Mouse (Mus musculus): ENCODE results near the gene Dmrt3. TPM values are rescaled to one million over a fixed set of nuclear protein-coding genes. Genes with fewer than 3 reads are reported as not detected.

Gene Dmrt3
- total and polyA plus RNA-seq, 3 experiments, result not detected

DNA sequence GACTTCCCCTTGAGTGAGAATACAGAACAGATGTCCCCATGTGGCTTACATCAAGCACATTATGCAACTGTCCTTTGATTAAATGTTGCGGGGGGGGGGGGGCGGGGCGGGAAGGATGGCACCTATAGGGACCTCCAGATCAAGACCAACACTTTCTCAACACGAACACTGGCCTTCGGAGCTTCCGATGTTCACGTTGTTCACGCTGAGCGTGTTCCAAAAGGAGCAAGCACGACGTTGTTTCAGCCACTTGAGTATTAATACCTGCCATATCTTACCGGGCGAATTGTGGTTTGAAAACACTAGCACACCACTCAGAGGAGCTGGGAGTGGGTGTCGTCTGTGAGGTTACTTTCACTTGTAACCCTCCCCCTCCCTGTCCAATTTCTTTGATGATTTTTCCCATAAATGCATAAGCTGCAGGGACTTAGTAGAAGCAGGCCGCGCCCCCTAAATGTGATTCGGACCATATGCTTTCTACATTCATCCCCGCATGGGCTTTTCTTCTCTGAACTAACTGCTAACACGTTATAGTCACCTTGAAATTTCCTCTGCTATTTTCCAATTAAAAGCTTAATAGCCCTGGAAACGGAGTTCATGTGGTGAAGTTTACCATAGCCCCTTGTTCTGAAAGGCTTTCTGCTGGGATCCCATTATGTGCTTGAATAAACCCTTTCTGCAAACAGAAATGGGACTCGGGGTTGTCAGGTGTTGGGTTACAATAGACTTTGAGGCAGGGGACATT, 2.5 kb upstream of the Dmrt3 start:
- Histone ChIP-seq H3K27me3 (ENCODE audit: control insufficient read depth in 1 of 2, insufficient read depth in 2 of 2, low read length in 2 of 2) (no peaks in the 10 kb centered on the region), H3K4me1 (ENCODE audit: control insufficient read depth in 1 of 2, insufficient read depth in 2 of 2, low read length in 2 of 2) (no peaks in the 10 kb centered on the region), H3K9ac (ENCODE audit: control insufficient read depth, low read depth, low read length, poor library complexity, severe bottlenecking) (no peak overlapping the region), H3K4me3 (ENCODE audit: control insufficient read depth in 1 of 2, insufficient read depth in 1 of 2, low read depth in 2 of 2, low read length in 2 of 2) (no peak overlapping the region), H3K36me3 (ENCODE audit: control insufficient read depth in 1 of 2, insufficient read depth in 2 of 2, low read length in 2 of 2) (no peaks in the 10 kb centered on the region), H3K79me2 (ENCODE audit: control insufficient read depth, insufficient read depth, low read length, poor library complexity) (no peaks in the 10 kb centered on the region), H3K27ac (ENCODE audit: control insufficient read depth, low read depth, low read length) (no peak overlapping the region), H3K9me3 (replicated peaks; ENCODE audit: insufficient read depth, low read length) (no peaks in the 10 kb centered on the region)
- no peak for TF ChIP-seq HCFC1 (IDR thresholded peaks at IDR 0.05; ENCODE audit: low read depth, low read length)
- no peak for TF ChIP-seq RCOR1 (IDR thresholded peaks at IDR 0.05; ENCODE audit: low read depth, low read length)
- no peak for TF ChIP-seq MXI1 (IDR thresholded peaks at IDR 0.05; ENCODE audit: low read depth, low read length)
- TF ChIP-seq TAL1 (IDR thresholded peaks at IDR 0.05; ENCODE audit: low read length), result no peak
- TF ChIP-seq MYC (IDR thresholded peaks at IDR 0.05; ENCODE audit: low read depth, low read length), result no peak
- no peak for TF ChIP-seq CTCF (IDR thresholded peaks at IDR 0.05 in 2 of 3, conservative IDR thresholded peaks at IDR 0.05 in 1 of 3; ENCODE audit: control insufficient read depth in 1 of 3, insufficient read depth in 1 of 3, low read depth in 2 of 3, low read length in 3 of 3, poor library complexity in 1 of 3, severe bottlenecking in 1 of 3)
- no peak for TF ChIP-seq POLR2AphosphoS2 (IDR thresholded peaks at IDR 0.05; ENCODE audit: low read length)
- no peak for TF ChIP-seq TBP (IDR thresholded peaks at IDR 0.05; ENCODE audit: low read depth, low read length)
- TF ChIP-seq MEF2A (IDR thresholded peaks at IDR 0.05; ENCODE audit: extremely low read depth, insufficient replicate concordance, low read depth, low read length, poor library complexity, severe bottlenecking), result no peak
- no peak for TF ChIP-seq KAT2A (conservative IDR thresholded peaks at IDR 0.05; ENCODE audit: low read depth, low read length)
- no peak for TF ChIP-seq EP300 (IDR thresholded peaks at IDR 0.05; ENCODE audit: low read depth in 1 of 2, low read length in 2 of 2)
- no peak for TF ChIP-seq JUND (IDR thresholded peaks at IDR 0.05; ENCODE audit: low read depth, low read length)
- TF ChIP-seq ZNF384 (IDR thresholded peaks at IDR 0.05; ENCODE audit: low read depth, low read length), result no peak
- no peak for TF ChIP-seq MAZ (IDR thresholded peaks at IDR 0.05; ENCODE audit: low read depth, low read length)
- no peak for TF ChIP-seq TCF12 (IDR thresholded peaks at IDR 0.05; ENCODE audit: low read depth, low read length)
- DNase-seq (ENCODE audit: low read depth, low spot score), result no peak

- Histone ChIP-seq H3K9ac (ENCODE audit: control insufficient read depth, low read depth, low read length, poor library complexity, severe bottlenecking) (no peak overlapping the region), H3K79me2 (ENCODE audit: control insufficient read depth, insufficient read depth, low read length, poor library complexity) (no peaks in the 10 kb centered on the region), H3K36me3 (ENCODE audit: control insufficient read depth in 1 of 2, insufficient read depth in 2 of 2, low read length in 2 of 2) (no peaks in the 10 kb centered on the region), H3K4me3 (ENCODE audit: control insufficient read depth in 1 of 2, insufficient read depth in 1 of 2, low read depth in 2 of 2, low read length in 2 of 2) (no peak overlapping the region), H3K27ac (ENCODE audit: control insufficient read depth, low read depth, low read length) (no peak overlapping the region), H3K4me1 (ENCODE audit: control insufficient read depth in 1 of 2, insufficient read depth in 2 of 2, low read length in 2 of 2) (no peaks in the 10 kb centered on the region), H3K9me3 (replicated peaks; ENCODE audit: insufficient read depth, low read length) (no peaks in the 10 kb centered on the region), H3K27me3 (ENCODE audit: control insufficient read depth in 1 of 2, insufficient read depth in 2 of 2, low read length in 2 of 2) (no peaks in the 10 kb centered on the region)
- TF ChIP-seq TBP (IDR thresholded peaks at IDR 0.05; ENCODE audit: low read depth, low read length) (no peak), CHD1 (IDR thresholded peaks at IDR 0.05; ENCODE audit: low read depth, low read length) (no peak), SIN3A (IDR thresholded peaks at IDR 0.05; ENCODE audit: low read length) (no peak), CHD2 (IDR thresholded peaks at IDR 0.05; ENCODE audit: low read length) (no peak), ZNF384 (IDR thresholded peaks at IDR 0.05; ENCODE audit: low read depth, low read length) (no peak), EP300 (IDR thresholded peaks at IDR 0.05; ENCODE audit: low read depth in 1 of 2, low read length in 2 of 2) (no peak), ZC3H11A (IDR thresholded peaks at IDR 0.05; ENCODE audit: low read depth, low read length) (no peak), SMC3 (IDR thresholded peaks at IDR 0.05; ENCODE audit: low read depth, low read length) (no peak), POLR2AphosphoS5 (IDR thresholded peaks at IDR 0.05; ENCODE audit: borderline replicate concordance, low read depth, low read length) (no peak), TCF12 (IDR thresholded peaks at IDR 0.05; ENCODE audit: low read depth, low read length) (no peak), E2F4 (IDR thresholded peaks at IDR 0.05; ENCODE audit: borderline replicate concordance, low read depth, low read length) (no peak), POLR2A (IDR thresholded peaks at IDR 0.05; ENCODE audit: control insufficient read depth in 1 of 2, insufficient read depth in 1 of 2, low read depth in 1 of 2, low read length in 2 of 2, poor library complexity in 1 of 2) (no peak)
- DNase-seq (ENCODE audit: low read depth, low spot score), result no peak
Measured at GRCm38 (mm10) chr19:25608206-25608580, 1.9 kb upstream of the Dmrt3 start.
